Mouse (Mus musculus) urinary bladder, postnatal 25 days (tissue): Measurements from ENCODE around the gene Gm45713.

Experiments
- DNase-seq: peaks from one replicate; pipeline ENCODE4 v3.0.0; 2022; ENCODE audit warnings: low spot score

Gm45713 gene

GRCm38 (mm10) chr7:45095367-45095766, 40.7 kb downstream of the Gm45713 start:
- DNase-seq, result no peak

GRCm38 (mm10) chr7:45094121-45094520, 41.9 kb downstream of the Gm45713 start:
- DNase-seq, result no peak

GRCm38 (mm10) chr7:45093516-45093905, 42.5 kb downstream of the Gm45713 start:
- no peak for DNase-seq

- DNase-seq, result no peak
Measured at GRCm38 (mm10) chr7:45092828-45093515, 43.1 kb downstream of the Gm45713 start.

GRCm38 (mm10) chr7:45092048-45092447, 44.0 kb downstream of the Gm45713 start, which contains the start of gene Rcn3:
Rcn3 (minus strand) TSS chr7:45092221.
- DNase-seq, result peak; percentile 76

GRCm38 (mm10) chr7:45091001-45091990, 44.7 kb downstream of the Gm45713 start:
- DNase-seq, result peak; percentile 32

GRCm38 (mm10) chr7:45090251-45090977, 45.6 kb downstream of the Gm45713 start:
- no peak for DNase-seq

- no peak for DNase-seq
Measured at GRCm38 (mm10) chr7:45088597-45088996, 47.4 kb downstream of the Gm45713 start.

GRCm38 (mm10) chr7:45086084-45086483, 49.9 kb downstream of the Gm45713 start:
- DNase-seq, result no peak

- DNase-seq, result no peak
Measured at GRCm38 (mm10) chr7:45083300-45083890, 52.6 kb downstream of the Gm45713 start.

- no peak for DNase-seq
Measured at GRCm38 (mm10) chr7:45082401-45083299, 53.4 kb downstream of the Gm45713 start.

GRCm38 (mm10) chr7:45081016-45081415, 55.0 kb downstream of the Gm45713 start:
- DNase-seq, result no peak

GRCm38 (mm10) chr7:45079856-45080255, 56.2 kb downstream of the Gm45713 start:
- peak; percentile 91 for DNase-seq

GRCm38 (mm10) chr7:45078513-45078912, 57.5 kb downstream of the Gm45713 start:
- peak; percentile 66 for DNase-seq

- DNase-seq, result no peak
Measured at GRCm38 (mm10) chr7:45077829-45078228, 58.2 kb downstream of the Gm45713 start.

GRCm38 (mm10) chr7:45077322-45077721, 58.7 kb downstream of the Gm45713 start:
- no peak for DNase-seq

- no peak for DNase-seq
Measured at GRCm38 (mm10) chr7:45076501-45076900, 59.5 kb downstream of the Gm45713 start.
